In genomic region chr7:132402377-132403084, GRCm38 (mm10) we compare ENCODE assay signal across 11 mouse cellular contexts.
DNase-seq lines count a peak whose midpoint lies in the region; ATAC-seq lines count a peak whose summit lies in the region.
"Had no signal": no experiment of that assay in that cellular context is flagged by ENCODE, and none has a peak within 500 bp of the region (broad histone marks: within the 10 kb centered on the region; RNA-seq: fewer than 3 reads in every experiment).

No protein-coding gene starts in this region.

- peak; percentile 96 for DNase-seq in A20 (ENCODE audit: low read depth, low spot score)
- DNase-seq in CD4-positive helper T cell, adult 2 months (ENCODE audit: low read depth, low spot score), result peak; percentile 71
- no peak for DNase-seq in right cerebral cortex, postnatal 14 days
- DNase-seq in kidney, postnatal 14 days, result no peak
- DNase-seq in kidney, postnatal 10 days, result no peak
- no peak for DNase-seq in cerebellum, postnatal 36 days
- DNase-seq: cerebellum, adult 2 months; kidney, postnatal 4 days; right cerebral cortex, postnatal 4 days had no signal

- ATAC-seq in inflammation-experienced regulatory T-cells, adult 6 months, result peak; percentile 92
- peak; percentile 64 for ATAC-seq in monocyte, adult 5-6 weeks (replicated peaks; ENCODE audit: insufficient number of reproducible peaks, low FRiP score, low TSS enrichment, poor library complexity, severe bottlenecking)

Comparison
In these comparisons a context has a peak if more than half of its experiments do, and no peak if none do; other contexts are left out.
1. DNase-seq: peak in A20 (single experiment) and CD4-positive helper T cell, adult 2 months (single experiment); none in right cerebral cortex, postnatal 14 days (single experiment), kidney, postnatal 14 days (single experiment), kidney, postnatal 10 days (single experiment) and cerebellum, postnatal 36 days (0 of 2).